Mouse (Mus musculus) MEL (cell line): ENCODE measurements around the gene Tsku. TPM values are rescaled to one million over a fixed set of nuclear protein-coding genes. Genes with fewer than 3 reads are reported as not detected.

Experiments
- DNase-seq: peaks from one replicate; pipeline ENCODE4 v3.0.0; 2011; ENCODE audit warnings: low read depth, low spot score
- H3K27ac ChIP-seq: 2 replicates; pipeline ENCODE4 v1.5.1; 2012; ENCODE audit warnings: low read depth, mild to moderate bottlenecking, control low read depth, low read length, moderate library complexity; ENCODE audit not compliant: control insufficient read depth
- H3K27me3 ChIP-seq, 2 experiments: fragments of 150-350 bp in 1 of 2; sonication (generic) in 1 of 2; 2 replicates each; pipeline ENCODE4 v1.6.1; 2012; ENCODE audit warnings: low read length in 2 of 2, mild to moderate bottlenecking in 2 of 2, improper control_type of control experiment in 1 of 2, moderate library complexity in 1 of 2; ENCODE audit not compliant: insufficient read depth in 2 of 2, control insufficient read depth in 1 of 2
- H3K36me3 ChIP-seq, 2 experiments: 2 replicates each; pipeline ENCODE4 v1.6.1; 2012 to 2014; ENCODE audit warnings: low read length in 2 of 2, improper control_type of control experiment in 1 of 2, inconsistent platforms in 1 of 2, mild to moderate bottlenecking in 1 of 2; ENCODE audit not compliant: insufficient read depth in 2 of 2, control insufficient read depth in 1 of 2
- H3K4me1 ChIP-seq, 2 experiments: fragments of 150-350 bp in 1 of 2; sonication (generic) in 1 of 2; 2 replicates each; pipeline ENCODE4 v1.6.1; 2012; ENCODE audit warnings: low read length in 2 of 2, improper control_type of control experiment in 1 of 2, mild to moderate bottlenecking in 1 of 2; ENCODE audit not compliant: insufficient read depth in 2 of 2, control insufficient read depth in 1 of 2
- H3K4me3 ChIP-seq, 2 experiments: fragments of 150-350 bp in 1 of 2; sonication (generic) in 1 of 2; 2 replicates each; pipeline ENCODE4 v1.5.1; 2012; ENCODE audit warnings: low read depth in 2 of 2, low read length in 2 of 2, mild to moderate bottlenecking in 2 of 2, moderate library complexity in 2 of 2, control low read depth in 1 of 2, improper control_type of control experiment in 1 of 2; ENCODE audit not compliant: control insufficient read depth in 1 of 2, insufficient read depth in 1 of 2
- H3K79me2 ChIP-seq: 2 replicates; pipeline ENCODE4 v1.6.1; 2012; ENCODE audit warnings: mild to moderate bottlenecking, low read length, moderate library complexity; ENCODE audit not compliant: control insufficient read depth, poor library complexity, insufficient read depth
- H3K9ac ChIP-seq: 2 replicates; pipeline ENCODE4 v1.6.1; 2012; ENCODE audit warnings: low read depth, mild to moderate bottlenecking, control low read depth, low read length, moderate library complexity; ENCODE audit not compliant: control insufficient read depth, poor library complexity, severe bottlenecking
- H3K9me3 ChIP-seq: fragments of 150-350 bp; sonication (generic); replicated peaks from 2 replicates; pipeline ENCODE4 v1.6.1; 2012; ENCODE audit warnings: mild to moderate bottlenecking, low read length, improper control_type of control experiment, moderate library complexity; ENCODE audit not compliant: insufficient read depth
- CHD1 ChIP-seq: IDR thresholded peaks from 2 replicates; pipeline ENCODE4 v1.6.1; 2012; ENCODE audit warnings: low read depth, mild to moderate bottlenecking, inconsistent platforms, low read length, improper control_type of control experiment
- CHD2 ChIP-seq: IDR thresholded peaks from 2 replicates; pipeline ENCODE4 v1.6.1; 2011; ENCODE audit warnings: low read length, improper control_type of control experiment
- E2F4 ChIP-seq: IDR thresholded peaks from 2 replicates; pipeline ENCODE4 v1.6.1; 2011; ENCODE audit warnings: low read depth, low read length, improper control_type of control experiment, borderline replicate concordance
- ELF1 ChIP-seq: IDR thresholded peaks from 2 replicates; pipeline ENCODE4 v1.6.1; 2014; ENCODE audit warnings: low read depth, mild to moderate bottlenecking, inconsistent platforms, low read length, improper control_type of control experiment, moderate library complexity
- EP300 ChIP-seq, 2 experiments: IDR thresholded peaks; 2 replicates each; pipeline ENCODE4 v1.6.1; 2011; ENCODE audit warnings: improper control_type of control experiment in 2 of 2, low read length in 2 of 2, low read depth in 1 of 2, mild to moderate bottlenecking in 1 of 2
- GABPA ChIP-seq: IDR thresholded peaks from 2 replicates; pipeline ENCODE4 v1.6.1; 2012; ENCODE audit warnings: low read depth, mild to moderate bottlenecking, inconsistent platforms, low read length, improper control_type of control experiment, moderate library complexity
- HCFC1 ChIP-seq: IDR thresholded peaks from 2 replicates; pipeline ENCODE4 v1.6.1; 2012; ENCODE audit warnings: low read depth, mild to moderate bottlenecking, inconsistent platforms, low read length, improper control_type of control experiment, moderate library complexity
- JUND ChIP-seq: IDR thresholded peaks from 2 replicates; pipeline ENCODE4 v1.6.1; 2011; ENCODE audit warnings: low read depth, mild to moderate bottlenecking, improper control_type of control experiment, low read length
- KAT2A ChIP-seq: conservative IDR thresholded peaks from 2 replicates; pipeline ENCODE4 v1.6.1; 2012; ENCODE audit warnings: low read depth, low read length, improper control_type of control experiment, inconsistent platforms
- MAFK ChIP-seq: IDR thresholded peaks from 2 replicates; pipeline ENCODE4 v1.6.1; 2011; ENCODE audit warnings: low read depth, mild to moderate bottlenecking, low read length, improper control_type of control experiment, borderline replicate concordance
- MAZ ChIP-seq: IDR thresholded peaks from 2 replicates; pipeline ENCODE4 v1.6.1; 2012; ENCODE audit warnings: low read depth, mild to moderate bottlenecking, inconsistent platforms, low read length, improper control_type of control experiment
- MEF2A ChIP-seq: IDR thresholded peaks from 2 replicates; pipeline ENCODE4 v1.6.1; 2014; ENCODE audit warnings: low read depth, mild to moderate bottlenecking, inconsistent platforms, low read length, improper control_type of control experiment; ENCODE audit not compliant: poor library complexity, insufficient replicate concordance, severe bottlenecking; ENCODE audit errors: extremely low read depth
- MYB ChIP-seq: IDR thresholded peaks from 2 replicates; pipeline ENCODE4 v1.6.1; 2011; ENCODE audit warnings: mild to moderate bottlenecking, low read depth, low read length, improper control_type of control experiment
- MYC ChIP-seq: IDR thresholded peaks from 2 replicates; pipeline ENCODE4 v1.6.1; 2011; ENCODE audit warnings: low read depth, mild to moderate bottlenecking, low read length, improper control_type of control experiment, moderate library complexity
- POLR2AphosphoS2 ChIP-seq: IDR thresholded peaks from 2 replicates; pipeline ENCODE4 v1.6.1; 2011; ENCODE audit warnings: low read length, improper control_type of control experiment
- POLR2AphosphoS5 ChIP-seq: IDR thresholded peaks from 2 replicates; pipeline ENCODE4 v1.6.1; 2012; ENCODE audit warnings: low read depth, borderline replicate concordance, mild to moderate bottlenecking, inconsistent platforms, low read length, moderate library complexity, mixed read lengths
- RAD21 ChIP-seq: IDR thresholded peaks from 2 replicates; pipeline ENCODE4 v1.6.1; 2011; ENCODE audit warnings: mild to moderate bottlenecking, low read depth, low read length, improper control_type of control experiment
- RCOR1 ChIP-seq: IDR thresholded peaks from 2 replicates; pipeline ENCODE4 v1.6.1; 2012; ENCODE audit warnings: low read depth, mild to moderate bottlenecking, inconsistent platforms, low read length, improper control_type of control experiment
- SIN3A ChIP-seq: IDR thresholded peaks from 2 replicates; pipeline ENCODE4 v1.6.1; 2012; ENCODE audit warnings: low read length, improper control_type of control experiment, inconsistent platforms
- SMC3 ChIP-seq: IDR thresholded peaks from 2 replicates; pipeline ENCODE4 v1.6.1; 2011; ENCODE audit warnings: low read depth, low read length, improper control_type of control experiment
- TAL1 ChIP-seq: IDR thresholded peaks from 2 replicates; pipeline ENCODE4 v1.6.1; 2012; ENCODE audit warnings: mild to moderate bottlenecking, inconsistent platforms, low read length, moderate library complexity, mixed read lengths
- UBTF ChIP-seq: IDR thresholded peaks from 2 replicates; pipeline ENCODE4 v1.6.1; 2012; ENCODE audit warnings: low read depth, mild to moderate bottlenecking, inconsistent platforms, low read length, improper control_type of control experiment, moderate library complexity, borderline replicate concordance; ENCODE audit not compliant: insufficient read depth
- USF1 ChIP-seq: IDR thresholded peaks from 2 replicates; pipeline ENCODE4 v1.6.1; 2014; ENCODE audit warnings: low read depth, mild to moderate bottlenecking, inconsistent platforms, low read length, improper control_type of control experiment, moderate library complexity
- USF2 ChIP-seq, 2 experiments: IDR thresholded peaks; 2 replicates each; pipeline ENCODE4 v1.6.1; 2011 to 2012; ENCODE audit warnings: improper control_type of control experiment in 2 of 2, low read length in 2 of 2, borderline replicate concordance in 1 of 2, inconsistent platforms in 1 of 2, low read depth in 1 of 2, mild to moderate bottlenecking in 1 of 2; ENCODE audit not compliant: insufficient read depth in 1 of 2
- ZKSCAN1 ChIP-seq: IDR thresholded peaks from 2 replicates; pipeline ENCODE4 v1.6.1; 2012; ENCODE audit warnings: low read depth, mild to moderate bottlenecking, inconsistent platforms, low read length, improper control_type of control experiment, moderate library complexity
- ZMIZ1 ChIP-seq: IDR thresholded peaks from 2 replicates; pipeline ENCODE4 v1.6.1; 2012; ENCODE audit warnings: low read depth, mild to moderate bottlenecking, inconsistent platforms, low read length, improper control_type of control experiment, moderate library complexity
- polyA plus RNA-seq, 2 experiments: library from polyadenylated mRNA; stranded (reverse) in 1 of 2; unstranded in 1 of 2; fragments of >175 nt in 1 of 2; fragments of >200 nt in 1 of 2; gene quantifications; 2 replicates each; pipeline versions ENCODE4 v1.2.1 to v1.2.4; 2012; ENCODE audit warnings: low replicate concordance in 2 of 2, low read depth in 1 of 2; ENCODE audit not compliant: insufficient read length in 2 of 2, insufficient read depth in 1 of 2, missing spikeins in 1 of 2
- total RNA-seq: library from RNA; depleted of rRNA; stranded (reverse); fragments of 300-350 nt; gene quantifications from 2 replicates; pipeline ENCODE4 v1.2.3, GENCODE M21; 2012

Gene Tsku
- total and polyA plus RNA-seq, 3 experiments, result 0.12 to 0.99 TPM; not detected in 1

GRCm38 (mm10) chr7:98380224-98380925 lies 19.2 kb upstream of the Tsku start:
- Histone ChIP-seq H3K4me1 (no peaks in the 10 kb centered on the region; a peak in 1 of 4 replicates), H3K27me3 (peaks cover 4 to 7% of the 10 kb centered on the region in 2 experiments; a peak in 3 of 4 replicates), H3K79me2 (no peaks in the 10 kb centered on the region), H3K27ac (no peak overlapping the region), H3K9me3 (no peaks in the 10 kb centered on the region), H3K9ac (no peak overlapping the region), H3K4me3 (no peak overlapping the region), H3K36me3 (no peaks in the 10 kb centered on the region; a peak in 1 of 4 replicates)
- DNase-seq, result no peak
- TF ChIP-seq ZMIZ1, result no peak
- TF ChIP-seq EP300 (IDR thresholded peaks at IDR 0.05; ENCODE audit: low read depth in 1 of 2, low read length in 2 of 2), result no peak
- TF ChIP-seq HCFC1, result no peak
- no peak for TF ChIP-seq GABPA
- TF ChIP-seq UBTF, result no peak
- no peak for TF ChIP-seq POLR2AphosphoS5
- TF ChIP-seq RAD21, result no peak
- no peak for TF ChIP-seq SMC3
- no peak for TF ChIP-seq MYB
- TF ChIP-seq MAFK, result no peak
- TF ChIP-seq SIN3A, result no peak

- no peaks in the 10 kb centered on the region for H3K79me2 ChIP-seq
- H3K27me3 ChIP-seq, result peaks cover 4 to 7% of the 10 kb centered on the region in 2 experiments; a peak in 3 of 4 replicates
These were observed 18.1 kb upstream of the Tsku start for GRCm38 (mm10) chr7:98379232-98379631.

GRCm38 (mm10) chr7:98377257-98377656 lies 16.1 kb upstream of the Tsku start:
- peaks cover 7% of the 10 kb centered on the region in 2 experiments for H3K27me3 ChIP-seq
- no peak overlapping the region for H3K4me3 ChIP-seq
- TF ChIP-seq USF2 (IDR thresholded peaks at IDR 0.05; ENCODE audit: borderline replicate concordance in 1 of 2, insufficient read depth in 1 of 2, low read depth in 1 of 2, low read length in 2 of 2) (no peak), RCOR1 (no peak), KAT2A (no peak), EP300 (IDR thresholded peaks at IDR 0.05; ENCODE audit: low read depth in 1 of 2, low read length in 2 of 2) (no peak), CHD1 (no peak), ZMIZ1 (no peak), HCFC1 (no peak), SIN3A (no peak), MYC (no peak), UBTF (no peak), MEF2A (no peak), ZKSCAN1 (no peak), CHD2 (no peak), POLR2AphosphoS2 (no peak), ELF1 (no peak), JUND (no peak), TAL1 (no peak)
- no peaks in the 10 kb centered on the region for H3K79me2 ChIP-seq
- H3K4me1 ChIP-seq, result no peaks in the 10 kb centered on the region
- H3K9me3 ChIP-seq, result no peaks in the 10 kb centered on the region
- no peak overlapping the region for H3K9ac ChIP-seq
- H3K36me3 ChIP-seq, result no peaks in the 10 kb centered on the region
- no peak for DNase-seq
- H3K27ac ChIP-seq, result no peak overlapping the region

More at GRCm38 (mm10) chr7:98379232-98379631, 18.1 kb upstream of the Tsku start:
- no peaks in the 10 kb centered on the region for H3K9me3 ChIP-seq
- no peaks in the 10 kb centered on the region for H3K36me3 ChIP-seq
- no peak for TF ChIP-seq USF1
- TF ChIP-seq UBTF, result no peak
- no peak for TF ChIP-seq MYB
- no peak for TF ChIP-seq E2F4
- TF ChIP-seq MAZ, result no peak
- no peak for DNase-seq
- H3K4me3 ChIP-seq, result no peak overlapping the region
- H3K27ac ChIP-seq, result no peak overlapping the region
- no peak overlapping the region for H3K9ac ChIP-seq
- no peaks in the 10 kb centered on the region for H3K4me1 ChIP-seq
